ENCODE assay signal across 8 mouse cellular contexts in genomic region chr11:61930098-61930517, GRCm38 (mm10). TPM values are rescaled to one million over a fixed set of nuclear protein-coding genes. Genes with fewer than 3 reads are reported as not detected.
DNase-seq lines count a peak whose midpoint lies in the region; ATAC-seq and TF ChIP-seq lines count a peak whose summit lies in the region.

Gene Akap10 (minus strand): TSS chr11:61930252.

- peak within 1 kb of the TSS; percentile 91 for H3K4me3 ChIP-seq in bone marrow, adult 2 months (replicated peaks; ENCODE audit: control insufficient read depth, low read depth, low read length)
- peak within 1 kb of the TSS; percentile 91 for H3K4me3 ChIP-seq in embryonic facial prominence, embryonic 15.5 days (replicated peaks)
- peak within 1 kb of the TSS; percentile 87 for H3K4me3 ChIP-seq in limb, embryonic 14.5 days (replicated peaks; ENCODE audit: low read length)
- H3K4me3 ChIP-seq in midbrain, postnatal 0 days (ENCODE audit: low read depth, low read length) = peak within 1 kb of the TSS; percentile 93

- peak within 1 kb of the TSS; percentile 59 for H3K4me2 ChIP-seq in embryonic facial prominence, embryonic 15.5 days (replicated peaks)
- peak within 1 kb of the TSS; percentile 61 for H3K4me2 ChIP-seq in limb, embryonic 14.5 days (replicated peaks; ENCODE audit: low read depth, low read length, severe bottlenecking)
- H3K4me2 ChIP-seq in midbrain, postnatal 0 days (ENCODE audit: low read depth, low read length, poor library complexity, severe bottlenecking) = peak within 1 kb of the TSS; percentile 59

- no peak; the same call in 1 of the 2 replicates for TF ChIP-seq CTCF in bone marrow, adult 2 months (IDR thresholded peaks at IDR 0.05; ENCODE audit: control insufficient read depth, insufficient read depth, low read length)
- peak; percentile 32 for TF ChIP-seq CTCF in midbrain, postnatal 0 days (IDR thresholded peaks at IDR 0.05)

- WGBS in bone marrow, adult 2 months = under 1% methylated on average over 43 of the region's 43 CpGs
- 0% methylated on average over 41 of the region's 43 CpGs for WGBS in embryonic facial prominence, embryonic 15.5 days
- WGBS in limb, embryonic 14.5 days = 1% methylated on average over 17 of the region's 43 CpGs
- under 1% methylated on average over 26 of the region's 43 CpGs for WGBS in midbrain, postnatal 0 days

- peak; percentile 94 for DNase-seq in 416B (ENCODE audit: low read depth)
- DNase-seq in heart, adult 8-10 months (ENCODE audit: low spot score) = peak; percentile 89
- peak; percentile 95 for DNase-seq in kidney, adult 9 months
- peak; percentile 93 for DNase-seq in limb, embryonic 14.5 days (ENCODE audit: low spot score)
- peak; percentile 96 for DNase-seq in midbrain, postnatal 0 days (ENCODE audit: low spot score)
- peak; percentile 87 to 94 for DNase-seq in spleen, postnatal 14 days (ENCODE audit: low spot score in 2 of 2)

- no peaks in the 10 kb centered on the region; the same call in 1 of the 2 replicates for H3K4me1 ChIP-seq in bone marrow, adult 2 months (ENCODE audit: control insufficient read depth, insufficient read depth, low read length)
- peaks cover 17% of the 10 kb centered on the region; the same call in 1 of the 2 replicates for H3K4me1 ChIP-seq in embryonic facial prominence, embryonic 15.5 days
- H3K4me1 ChIP-seq in limb, embryonic 14.5 days (ENCODE audit: control insufficient read depth, insufficient read depth, low read length) = peaks cover 6% of the 10 kb centered on the region
- peaks cover 13% of the 10 kb centered on the region; the same call in 1 of the 2 replicates for H3K4me1 ChIP-seq in midbrain, postnatal 0 days (ENCODE audit: insufficient read depth, low read length)

- peak within 1 kb of the TSS; percentile 90 for H3K27ac ChIP-seq in bone marrow, adult 2 months (ENCODE audit: control insufficient read depth, insufficient read depth, low read depth, low read length, poor library complexity)
- H3K27ac ChIP-seq in embryonic facial prominence, embryonic 15.5 days (replicated peaks) = peak within 1 kb of the TSS; percentile 93
- H3K27ac ChIP-seq in limb, embryonic 14.5 days (replicated peaks; ENCODE audit: low read depth, low read length) = peak within 1 kb of the TSS; percentile 89
- peak within 1 kb of the TSS; percentile 94 for H3K27ac ChIP-seq in midbrain, postnatal 0 days (ENCODE audit: low read depth, low read length)

- H3K9ac ChIP-seq in embryonic facial prominence, embryonic 15.5 days = peak within 1 kb of the TSS; percentile 85
- peak within 1 kb of the TSS; percentile 91 for H3K9ac ChIP-seq in limb, embryonic 14.5 days (ENCODE audit: low read depth, low read length, severe bottlenecking)
- H3K9ac ChIP-seq in midbrain, postnatal 0 days (replicated peaks; ENCODE audit: low read length, poor library complexity, severe bottlenecking) = peak within 1 kb of the TSS; percentile 81

- peak; percentile 95 for ATAC-seq in embryonic facial prominence, embryonic 15.5 days (ENCODE audit: insufficient number of reproducible peaks, low FRiP score, low TSS enrichment, low read depth)
- ATAC-seq in limb, embryonic 14.5 days (ENCODE audit: low FRiP score, low read depth) = peak; percentile 94
- peak; percentile 93 for ATAC-seq in midbrain, postnatal 0 days (ENCODE audit: low FRiP score)

- TF ChIP-seq POLR2A in bone marrow, adult 2 months (IDR thresholded peaks at IDR 0.05; ENCODE audit: borderline replicate concordance, control insufficient read depth, low read depth, low read length) = peak; percentile 84; the same call in 1 of the 2 replicates
- TF ChIP-seq POLR2A in limb, embryonic 14.5 days (IDR thresholded peaks at IDR 0.05; ENCODE audit: borderline replicate concordance, extremely low read depth, insufficient read depth, insufficient read length) = peak; percentile 44; the same call in 1 of the 2 replicates

- no peaks in the 10 kb centered on the region for H3K27me3 ChIP-seq in embryonic facial prominence, embryonic 15.5 days
- H3K27me3 ChIP-seq in limb, embryonic 14.5 days (ENCODE audit: control insufficient read depth, insufficient read depth, low read length) = no peaks in the 10 kb centered on the region
- H3K27me3 ChIP-seq in midbrain, postnatal 0 days (ENCODE audit: insufficient read depth, low read length) = no peaks in the 10 kb centered on the region

- H3K9me3 ChIP-seq in embryonic facial prominence, embryonic 15.5 days (replicated peaks) = no peaks in the 10 kb centered on the region
- no peaks in the 10 kb centered on the region for H3K9me3 ChIP-seq in limb, embryonic 14.5 days (ENCODE audit: control insufficient read depth, low read length)
- H3K9me3 ChIP-seq in midbrain, postnatal 0 days (ENCODE audit: low read length) = no peaks in the 10 kb centered on the region

- H3K36me3 ChIP-seq in embryonic facial prominence, embryonic 15.5 days = 0 out of 2 replicates have a peak, but pooled peaks cover 3% of the 10 kb centered on the region
- H3K36me3 ChIP-seq in limb, embryonic 14.5 days (ENCODE audit: control insufficient read depth, insufficient read depth, low read length) = no peaks in the 10 kb centered on the region; the same call in 1 of the 2 replicates
- no peaks in the 10 kb centered on the region for H3K36me3 ChIP-seq in midbrain, postnatal 0 days (ENCODE audit: insufficient read depth, low read length)

RNA-seq across cellular contexts. Expression of gene Akap10, which starts in this region (rescaled TPM):
- polyA plus RNA-seq in bone marrow, adult 2 months (2011; ENCODE audit: insufficient read depth, insufficient read length, low replicate concordance, missing spikeins) = 7.2 and 25.6 TPM in 2 replicates
- polyA plus RNA-seq in embryonic facial prominence, embryonic 15.5 days (2015; fragmentation: Nextera tagmentation; extraction: Ambion mirVana) = 16.1 and 16.5 TPM in 2 replicates
- total RNA-seq in heart, adult 8-10 months (2022) = 10 to 100 TPM; 11.5 to 14.9 (median 14.4) TPM
- 16.9 and 18.2 TPM in 2 replicates for polyA plus RNA-seq in limb, embryonic 14.5 days (2012; rRNA removed)
- 15.8 and 16.4 TPM in 2 replicates for polyA plus RNA-seq in limb, embryonic 14.5 days (2014; fragmentation: Nextera tagmentation; extraction: Ambion mirVana)
- 16.7 and 24.5 TPM in 2 replicates for total RNA-seq in midbrain, postnatal 0 days (2014; rRNA removed)
- 5.9 and 6.3 TPM in 2 replicates for polyA plus RNA-seq in midbrain, postnatal 0 days (2015; fragmentation: Nextera tagmentation; extraction: Ambion mirVana)

Comparison
In these comparisons a context has a peak if more than half of its experiments do, and no peak if none do; other contexts are left out.
1. Peak in every context shown above with its lines: DNase-seq, ATAC-seq, H3K4me3 ChIP-seq and H3K27ac ChIP-seq.